Mouse (Mus musculus) splenic B cell, adult 2 months (primary cell): ENCODE results near the gene Gnl2.

Experiments used
- DNase-seq: peaks from one replicate; pipeline ENCODE4 v3.0.0-alpha.2; 2011; ENCODE audit warnings: low read depth, low spot score
- H3K27me3 ChIP-seq: 2 replicates; pipeline ENCODE4 v1.6.1; 2012; ENCODE audit warnings: mild to moderate bottlenecking, low read length, moderate library complexity, mixed read lengths; ENCODE audit not compliant: control insufficient read depth, poor library complexity, insufficient read depth, severe bottlenecking
- H3K36me3 ChIP-seq: 2 replicates; pipeline ENCODE4 v1.6.1; 2012; ENCODE audit warnings: mild to moderate bottlenecking, low read length, moderate library complexity, mixed read lengths; ENCODE audit not compliant: control insufficient read depth, poor library complexity, insufficient read depth, severe bottlenecking

Gene Gnl2

DNA sequence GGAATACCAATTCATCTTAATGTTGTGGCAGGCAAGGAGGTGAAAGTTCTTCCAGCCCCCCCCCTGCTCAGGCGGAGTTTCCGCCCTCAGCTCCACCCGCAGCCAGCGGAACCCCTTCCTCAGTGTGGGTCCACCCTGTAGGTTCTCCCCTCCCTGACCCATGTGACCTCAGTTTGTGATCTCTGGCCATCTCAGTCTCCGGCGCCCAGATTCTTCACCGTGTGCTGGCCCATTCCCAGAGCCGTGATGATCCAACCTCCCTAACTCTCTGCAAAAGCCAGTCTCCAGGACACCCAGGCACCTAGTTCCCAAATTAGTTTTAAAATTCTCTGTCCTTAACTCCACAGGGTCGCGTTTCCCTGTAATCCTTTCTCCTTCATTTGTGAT is 28.7 kb upstream of the Gnl2 start:
- DNase-seq: no peak
- no peaks in the 10 kb centered on the region for H3K36me3 ChIP-seq
- H3K27me3 ChIP-seq: no peaks in the 10 kb centered on the region

DNA sequence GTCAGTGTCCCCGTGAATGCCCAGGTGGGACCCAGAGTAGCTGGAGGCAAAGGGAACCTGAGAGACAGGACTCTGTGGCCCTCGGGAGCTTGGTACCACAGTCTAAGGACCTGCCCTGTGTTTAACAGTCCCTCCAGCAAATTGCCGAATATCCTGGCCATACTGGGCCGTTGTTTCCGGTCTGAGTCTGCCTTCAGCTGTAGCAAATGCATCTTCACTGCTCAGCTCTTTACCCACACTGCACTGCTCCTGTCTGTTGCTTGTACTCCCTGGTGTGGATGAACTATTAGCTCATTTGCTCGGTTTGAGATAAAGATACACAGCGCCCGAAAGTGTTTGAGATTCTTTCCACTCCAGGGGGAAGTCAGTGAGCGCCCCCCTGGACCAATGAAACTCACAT is 28.0 kb upstream of the Gnl2 start:
- Histone ChIP-seq H3K27me3 (no peaks in the 10 kb centered on the region), H3K36me3 (no peaks in the 10 kb centered on the region)
- DNase-seq: no peak

DNA sequence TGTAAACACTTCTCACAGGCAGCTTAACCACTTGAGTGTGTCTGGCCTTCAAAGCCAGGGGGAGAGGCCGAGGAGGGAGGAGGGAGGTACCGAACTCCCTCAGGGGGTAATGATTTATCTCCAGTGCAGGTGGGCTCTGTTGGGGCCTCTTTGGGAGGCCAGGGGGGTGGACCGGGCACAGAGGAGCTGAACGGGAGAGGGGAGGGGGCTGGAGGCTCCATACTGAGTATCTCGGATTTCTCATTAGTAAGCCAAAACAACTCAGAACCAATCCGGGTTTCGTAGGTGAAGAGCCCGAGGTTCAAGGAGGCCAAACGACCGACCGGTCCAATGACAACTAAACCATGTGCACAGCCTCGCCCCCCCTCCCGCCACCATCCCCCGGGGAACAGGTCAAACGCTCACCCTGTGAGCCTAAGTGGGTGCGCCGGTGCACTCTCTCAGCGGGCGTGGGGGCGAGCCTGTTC is 26.6 kb upstream of the Gnl2 start:
- H3K27me3 ChIP-seq: no peaks in the 10 kb centered on the region

DNA sequence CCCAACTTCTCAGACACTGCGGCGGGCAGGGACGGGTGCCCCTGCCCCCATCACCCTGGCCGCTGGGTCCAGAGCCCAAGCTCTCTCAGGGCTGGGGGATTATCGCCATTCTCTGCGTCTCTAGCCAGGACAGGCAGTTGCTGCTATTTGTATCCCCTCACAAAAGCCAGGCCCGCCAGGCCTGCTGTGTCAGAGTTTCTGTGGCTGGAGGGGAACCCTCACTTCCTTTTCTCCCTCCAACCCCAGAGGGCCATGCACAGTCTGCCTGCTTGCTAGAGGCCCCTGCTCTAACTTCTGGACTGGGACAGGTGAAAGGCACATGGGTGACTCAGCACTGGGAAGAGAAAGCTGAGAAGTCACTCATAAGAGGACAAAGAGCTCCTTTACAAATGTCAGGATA is 26.1 kb upstream of the Gnl2 start:
- H3K27me3 ChIP-seq: no peaks in the 10 kb centered on the region
- no peaks in the 10 kb centered on the region for H3K36me3 ChIP-seq
- DNase-seq: no peak

More for the DNA sequence above, 26.6 kb upstream of the Gnl2 start:
- H3K36me3 ChIP-seq: no peaks in the 10 kb centered on the region
- DNase-seq: no peak

DNA sequence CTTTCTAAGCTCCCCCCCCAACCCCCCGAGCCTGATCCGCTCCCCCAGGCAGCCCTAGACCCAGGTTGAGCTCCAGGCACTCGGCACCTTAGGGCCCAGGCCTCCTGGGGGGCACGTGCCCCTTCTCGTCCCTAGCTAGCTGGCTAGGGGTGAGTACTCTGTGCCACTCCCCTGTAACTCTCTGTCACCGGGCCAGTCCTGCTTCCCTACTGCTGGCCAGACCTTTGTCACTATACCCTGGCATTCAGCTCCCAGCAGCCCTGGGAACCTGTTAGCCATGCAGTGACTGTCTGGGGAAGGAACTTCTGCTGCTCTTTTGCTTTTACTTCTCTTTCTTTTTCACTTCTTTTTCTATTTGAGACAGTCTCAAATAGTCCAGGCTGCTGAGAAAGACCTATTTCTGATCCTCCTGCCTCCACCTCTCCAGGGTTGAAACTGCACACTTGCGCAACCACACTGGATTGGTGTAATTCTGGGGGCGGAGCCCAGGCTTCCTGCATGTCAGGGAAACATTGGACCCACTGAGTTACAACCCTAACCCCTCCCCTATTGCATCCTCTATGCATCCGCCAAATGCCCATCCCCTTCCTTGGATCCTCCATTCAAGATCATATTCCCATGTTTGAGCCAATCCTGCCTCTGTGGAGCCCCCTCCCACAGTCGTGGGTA is 18.8 kb upstream of the Gnl2 start:
- no peaks in the 10 kb centered on the region for H3K36me3 ChIP-seq
- DNase-seq: no peak
- no peaks in the 10 kb centered on the region for H3K27me3 ChIP-seq

DNA sequence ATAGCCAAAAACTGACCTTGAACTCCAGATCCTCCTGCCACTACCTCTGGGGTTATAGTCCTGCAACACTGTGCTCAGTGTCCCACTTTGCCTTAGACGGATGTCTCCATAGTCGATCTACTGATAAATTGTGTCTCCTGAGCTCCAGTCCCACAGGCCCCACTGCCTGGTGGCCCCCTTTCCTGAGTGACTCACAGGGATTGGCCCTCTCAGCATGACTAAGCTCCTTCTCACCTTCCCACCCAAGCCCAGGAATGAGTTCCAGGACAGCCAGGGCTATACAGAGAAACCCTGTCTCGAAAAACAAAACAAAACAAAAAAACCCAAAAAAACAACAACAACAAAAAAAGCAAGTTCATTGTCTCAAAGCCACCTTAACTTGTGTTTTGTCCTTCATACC is 16.8 kb upstream of the Gnl2 start:
- DNase-seq: no peak
- H3K27me3 ChIP-seq: no peaks in the 10 kb centered on the region
- no peaks in the 10 kb centered on the region for H3K36me3 ChIP-seq

DNA sequence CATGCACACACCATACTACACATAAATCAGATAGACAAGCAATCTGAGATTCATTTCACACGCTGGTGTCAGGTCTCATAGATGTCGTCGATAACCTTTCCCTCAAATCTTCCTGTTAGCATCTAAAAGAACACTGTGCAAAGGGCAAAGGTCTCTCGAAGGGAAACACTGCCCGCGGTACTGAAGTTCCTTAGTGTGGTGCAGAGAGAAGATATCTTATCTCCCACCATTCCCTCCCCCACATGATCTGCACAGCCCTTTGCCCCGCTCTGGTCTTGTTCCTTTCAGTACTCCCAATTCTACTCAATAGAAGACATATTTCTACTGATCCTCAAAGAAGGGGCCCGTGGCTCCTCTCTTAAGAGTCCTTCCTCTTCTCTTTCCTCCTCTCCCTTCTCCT is 13.4 kb upstream of the Gnl2 start:
- no peaks in the 10 kb centered on the region for H3K36me3 ChIP-seq
- H3K27me3 ChIP-seq: no peaks in the 10 kb centered on the region
- no peak for DNase-seq

DNA sequence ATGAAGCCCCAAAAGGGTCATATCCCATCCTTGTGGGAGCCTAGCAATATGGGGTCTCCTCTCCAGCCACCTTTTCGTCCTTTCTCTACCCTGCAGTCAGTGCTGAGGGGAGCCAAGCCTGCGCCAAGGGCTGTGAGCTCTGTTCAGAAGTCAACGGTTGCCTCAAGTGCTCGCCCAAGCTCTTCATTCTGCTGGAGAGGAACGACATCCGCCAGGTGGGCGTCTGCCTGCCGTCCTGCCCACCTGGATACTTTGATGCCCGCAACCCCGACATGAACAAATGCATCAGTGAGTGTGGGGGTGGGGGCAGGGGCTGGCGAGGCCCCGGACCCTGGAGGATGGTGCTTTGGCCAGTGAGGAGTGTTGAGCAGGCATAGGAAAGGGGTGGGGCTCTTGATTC is 11.5 kb upstream of the Gnl2 start:
- no peaks in the 10 kb centered on the region for H3K36me3 ChIP-seq
- no peaks in the 10 kb centered on the region for H3K27me3 ChIP-seq
- DNase-seq: no peak

DNA sequence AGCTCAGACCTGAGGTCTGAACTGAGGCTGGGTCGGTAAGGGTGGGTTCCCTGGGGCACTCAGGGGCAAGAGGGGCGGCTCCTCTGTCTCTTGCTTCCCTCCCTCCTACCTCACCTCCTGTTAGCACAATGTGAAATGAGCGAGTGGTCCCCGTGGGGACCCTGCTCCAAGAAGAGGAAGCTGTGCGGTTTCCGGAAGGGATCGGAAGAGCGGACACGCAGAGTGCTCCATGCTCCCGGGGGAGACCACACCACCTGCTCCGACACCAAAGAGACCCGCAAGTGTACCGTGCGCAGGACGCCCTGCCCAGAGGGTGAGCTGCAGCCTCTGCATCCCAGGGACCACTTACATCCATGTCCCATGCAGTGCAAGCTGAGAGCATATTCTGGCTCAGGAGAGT is 8.9 kb upstream of the Gnl2 start:
- Histone ChIP-seq H3K36me3 (no peaks in the 10 kb centered on the region), H3K27me3 (no peaks in the 10 kb centered on the region)
- DNase-seq: no peak

DNA sequence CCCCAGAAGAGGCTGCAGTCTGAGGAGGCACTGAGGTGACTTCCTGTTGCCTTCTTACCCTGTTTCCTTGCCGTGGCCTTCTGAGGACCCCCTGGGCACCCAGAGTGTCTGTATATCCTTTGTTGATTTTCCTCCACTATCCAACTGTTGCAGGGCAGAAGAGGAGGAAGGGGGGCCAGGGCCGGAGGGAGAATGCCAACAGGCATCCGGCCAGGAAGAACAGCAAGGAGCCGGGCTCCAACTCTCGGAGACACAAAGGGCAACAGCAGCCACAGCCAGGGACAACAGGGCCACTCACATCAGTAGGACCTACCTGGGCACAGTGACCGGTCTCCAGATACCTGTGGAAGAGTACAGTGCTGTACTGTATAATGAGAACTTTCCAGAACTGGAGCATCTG is 8.2 kb upstream of the Gnl2 start:
- Histone ChIP-seq H3K27me3 (no peaks in the 10 kb centered on the region), H3K36me3 (no peaks in the 10 kb centered on the region)
- no peak for DNase-seq

DNA sequence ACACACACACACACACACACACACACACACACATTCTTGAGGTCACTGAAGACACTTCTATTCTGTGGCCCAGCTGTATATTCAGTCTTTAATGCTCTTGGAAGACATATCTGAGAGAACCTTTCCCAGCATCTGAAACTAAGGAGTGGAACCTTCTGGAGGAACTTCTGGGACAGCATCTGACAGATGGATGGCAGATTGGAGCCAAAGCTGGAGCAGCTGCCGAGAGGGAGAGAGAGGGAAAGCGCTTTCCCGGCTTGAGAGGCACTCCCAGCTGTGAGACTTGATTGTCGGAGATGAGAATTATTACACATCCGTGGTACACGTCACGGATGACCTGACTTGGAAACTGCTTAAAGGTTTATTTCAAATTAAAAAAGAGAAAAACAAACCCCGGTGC is 7.7 kb upstream of the Gnl2 start:
- no peak for DNase-seq
- Histone ChIP-seq H3K36me3 (no peaks in the 10 kb centered on the region), H3K27me3 (no peaks in the 10 kb centered on the region)

DNA sequence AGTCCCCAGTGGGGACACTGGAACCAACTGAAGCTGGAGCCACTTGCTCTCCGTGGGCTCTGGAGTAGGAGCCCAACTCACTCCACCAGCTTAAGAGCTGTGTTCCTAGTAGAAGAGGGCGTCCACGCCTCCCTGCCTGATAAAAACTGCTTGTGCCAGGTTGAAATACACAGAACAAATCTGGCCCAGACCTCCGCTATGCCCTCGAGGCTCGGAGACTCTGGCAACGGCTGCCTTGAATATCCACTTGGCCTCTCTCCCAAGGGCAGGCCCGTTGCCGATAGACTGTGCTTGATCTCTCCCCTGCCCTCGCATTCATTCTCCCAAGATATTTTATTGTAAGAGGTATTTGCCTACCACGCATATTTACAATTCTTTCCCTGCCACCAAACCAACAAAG is 1.0 kb downstream of the Gnl2 start:
- no peaks in the 10 kb centered on the region for H3K27me3 ChIP-seq
- DNase-seq: no peak
- H3K36me3 ChIP-seq: no peaks in the 10 kb centered on the region

DNA sequence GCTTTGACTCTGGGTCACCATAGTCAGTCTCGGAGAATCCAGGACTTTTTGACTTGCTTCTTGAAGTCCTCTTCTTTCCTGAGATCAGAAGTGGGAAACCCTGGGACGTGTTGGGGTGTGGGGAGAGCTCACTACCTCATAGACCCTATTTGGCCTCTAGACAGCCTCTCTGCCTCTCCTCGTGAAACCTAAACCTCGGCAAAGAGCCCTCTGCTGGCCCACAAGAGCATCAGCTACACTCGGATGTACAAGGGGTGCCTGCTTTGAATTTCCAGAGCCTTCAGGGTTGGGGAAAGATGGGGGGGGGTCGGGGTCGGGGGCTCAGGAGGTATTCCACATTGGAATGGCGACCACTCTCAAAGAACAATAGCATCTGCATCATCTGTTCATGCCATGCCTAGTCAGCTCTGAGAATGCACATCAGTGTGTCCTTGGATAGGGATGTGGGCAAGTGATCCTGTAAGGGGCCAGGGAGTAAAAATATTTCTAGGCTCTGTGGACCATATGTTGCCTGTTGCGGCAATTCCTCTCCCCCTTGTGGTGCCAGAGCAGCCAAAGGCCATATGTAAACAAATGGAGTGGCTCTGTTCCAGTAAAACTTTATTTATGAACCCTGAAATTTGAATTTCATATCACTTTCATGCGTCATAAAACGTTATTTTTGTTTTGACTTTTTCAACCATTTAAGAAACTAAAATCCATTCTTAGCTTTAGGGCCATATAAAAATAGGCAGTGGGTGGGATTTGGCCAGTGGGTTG is 4.6 kb downstream of the Gnl2 start:
- Histone ChIP-seq H3K27me3 (no peaks in the 10 kb centered on the region), H3K36me3 (no peaks in the 10 kb centered on the region)
- peak; percentile 10 for DNase-seq

DNA sequence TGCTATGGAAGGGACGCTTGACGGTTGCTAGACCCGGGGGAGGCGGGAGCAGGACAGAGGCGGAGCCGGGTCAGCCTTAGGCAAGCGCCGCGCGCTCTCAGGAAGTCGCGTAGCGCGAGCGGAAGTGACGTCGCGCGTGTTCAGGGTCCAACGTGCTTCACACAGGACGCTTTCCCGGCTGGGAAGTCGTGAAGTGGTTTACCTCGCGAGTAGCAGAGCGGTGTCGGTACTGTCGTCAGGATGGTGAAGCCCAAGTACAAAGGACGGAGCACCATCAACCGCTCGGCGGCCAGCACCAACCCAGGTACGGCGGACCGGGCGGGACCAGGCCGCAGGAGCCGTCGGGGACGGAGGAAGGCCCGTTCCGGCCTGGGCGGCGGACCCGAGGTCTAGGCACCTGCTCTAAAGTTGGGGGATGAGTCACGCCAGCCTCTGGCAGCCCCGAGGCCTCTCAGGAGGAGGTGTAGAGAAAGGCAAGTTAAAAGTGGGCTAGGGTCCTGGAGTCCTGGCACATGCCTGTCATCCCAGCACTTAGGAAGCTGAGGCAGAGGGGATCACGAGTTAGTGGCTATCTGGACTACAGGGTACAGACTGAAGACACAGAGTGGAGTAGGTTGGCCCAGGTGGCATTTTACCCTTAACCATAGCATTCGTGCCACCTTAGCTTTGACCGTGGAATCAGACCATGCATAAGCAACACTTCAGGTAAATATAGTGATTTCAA is 13.7 kb downstream of the Gnl2 start:
- peak; percentile 94 for DNase-seq
- no peaks in the 10 kb centered on the region for H3K36me3 ChIP-seq
- no peaks in the 10 kb centered on the region for H3K27me3 ChIP-seq

DNA sequence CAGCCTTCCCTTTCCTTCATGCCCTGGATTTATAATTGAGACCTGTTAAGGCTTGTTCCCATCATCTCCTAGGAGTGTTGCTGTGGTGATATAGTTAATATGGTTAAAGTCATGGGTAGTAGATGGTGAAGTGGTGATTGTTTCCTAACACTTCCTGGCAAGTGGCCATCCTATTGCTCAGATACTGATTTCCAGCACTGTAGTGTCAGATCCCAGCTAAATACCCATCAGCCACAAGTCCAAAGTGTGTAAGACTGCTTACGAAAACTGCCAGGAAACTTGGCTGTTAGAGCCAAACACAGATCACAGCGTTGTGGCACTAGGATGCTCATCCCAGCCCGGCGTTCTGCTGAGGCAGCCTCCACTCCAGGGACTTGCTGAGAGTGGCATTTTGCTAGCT is 18.0 kb downstream of the Gnl2 start:
- peaks cover 11% of the 10 kb centered on the region for H3K36me3 ChIP-seq
- H3K27me3 ChIP-seq: no peaks in the 10 kb centered on the region
- DNase-seq: no peak
